Mouse (Mus musculus) ES-E14 (cell line): Measurements from ENCODE around the gene Prx. TPM values are rescaled to one million over a fixed set of nuclear protein-coding genes. Genes with fewer than 3 reads are reported as not detected.

Source experiments
- DNase-seq: peaks from one replicate; pipeline ENCODE4 v3.0.0-alpha.2; 2013; ENCODE audit warnings: low read depth, low spot score
- H3K27ac ChIP-seq: 2 replicates; pipeline ENCODE4 v1.5.1; 2012; ENCODE audit warnings: low read depth, mild to moderate bottlenecking, low read length, moderate library complexity, mixed read lengths; ENCODE audit not compliant: poor library complexity, insufficient read depth, severe bottlenecking
- H3K36me3 ChIP-seq: 2 replicates; pipeline ENCODE4 v1.6.1; 2012; ENCODE audit warnings: mild to moderate bottlenecking, low read length, moderate library complexity, mixed read lengths; ENCODE audit not compliant: control insufficient read depth, poor library complexity, insufficient read depth, severe bottlenecking
- H3K4me1 ChIP-seq, 2 experiments: fragments of 150-350 bp in 1 of 2; sonication (generic) in 1 of 2; 2 replicates each; pipeline ENCODE4 v1.6.1; 2012; ENCODE audit warnings: low read length in 2 of 2, mild to moderate bottlenecking in 1 of 2, mixed read lengths in 1 of 2; ENCODE audit not compliant: control insufficient read depth in 2 of 2, insufficient read depth in 2 of 2, poor library complexity in 1 of 2
- H3K4me3 ChIP-seq, 2 experiments: fragments of 150-350 bp in 1 of 2; sonication (generic) in 1 of 2; 2 replicates each; pipeline ENCODE4 v1.5.1; 2012; ENCODE audit warnings: low read length in 2 of 2, low read depth in 1 of 2, mild to moderate bottlenecking in 1 of 2, mixed read lengths in 1 of 2; ENCODE audit not compliant: insufficient read depth in 1 of 2, poor library complexity in 1 of 2, severe bottlenecking in 1 of 2
- H3K9ac ChIP-seq: 2 replicates; pipeline ENCODE4 v1.6.1; 2012; ENCODE audit warnings: low read depth, mild to moderate bottlenecking, low read length, mixed read lengths; ENCODE audit not compliant: poor library complexity, insufficient read depth, severe bottlenecking
- H3K9me3 ChIP-seq: fragments of 150-350 bp; sonication (generic); 2 replicates; pipeline ENCODE4 v1.6.1; 2012; ENCODE audit warnings: low read depth, mild to moderate bottlenecking, low read length; ENCODE audit not compliant: control insufficient read depth, insufficient read depth
- CHD2 ChIP-seq: IDR thresholded peaks from 2 replicates; pipeline ENCODE4 v1.6.1; 2014; ENCODE audit warnings: mild to moderate bottlenecking, low read depth, low read length, inconsistent platforms
- HCFC1 ChIP-seq: IDR thresholded peaks from 2 replicates; pipeline ENCODE4 v1.6.1; 2012; ENCODE audit warnings: low read length, inconsistent platforms, borderline replicate concordance; ENCODE audit not compliant: insufficient read depth
- MAFK ChIP-seq: IDR thresholded peaks from 2 replicates; pipeline ENCODE4 v1.6.1; 2014; ENCODE audit warnings: mild to moderate bottlenecking, low read depth, low read length, inconsistent platforms; ENCODE audit not compliant: insufficient read depth
- ZC3H11A ChIP-seq: IDR thresholded peaks from 2 replicates; pipeline ENCODE4 v1.6.1; 2012; ENCODE audit warnings: low read depth, mild to moderate bottlenecking, inconsistent platforms, low read length, borderline replicate concordance
- ZNF384 ChIP-seq: IDR thresholded peaks from 2 replicates; pipeline ENCODE4 v1.6.1; 2012; ENCODE audit warnings: low read depth, low read length, inconsistent platforms
- in situ Hi-C, 2 experiments: fragments of 600-800 bp; cut with MboI; formaldehyde crosslinking; loops; one replicate each; pipeline ENCODE4 v1.15.1; 2025; ENCODE audit warnings: low sequenced_read_pairs in 2 of 2, inconsistent platforms in 1 of 2; ENCODE audit not compliant: unreplicated experiment in 2 of 2
- total RNA-seq: library from RNA; depleted of rRNA; stranded (reverse); fragments of 300-350 nt; gene quantifications from 2 replicates; pipeline ENCODE4 v1.2.3, GENCODE M21; 2012

Gene Prx
- total RNA-seq, 1 experiment, result 10.0 TPM

GRCm38 (mm10) chr7:27474490-27474954, 24.6 kb upstream of the Prx start:
- Histone ChIP-seq H3K9ac (peak overlapping the region; percentile 66), H3K36me3 (0 out of 2 replicates have a peak, but pooled peaks cover 4% of the 10 kb centered on the region), H3K9me3 (no peaks in the 10 kb centered on the region), H3K27ac (0 out of 2 replicates have a peak overlapping the region, but pooled peaks have one; percentile 7), H3K4me1 (peaks cover 5 to 10% of the 10 kb centered on the region in 2 experiments; a peak in 2 of 4 replicates), H3K4me3 (peak overlapping the region; percentile 78 to 85)
- DNase-seq, result peak; percentile 99
- in situ Hi-C loops, result no loop called here
- TF ChIP-seq CHD2 (peak; percentile 66), ZNF384 (no peak), MAFK (no peak), HCFC1 (peak; percentile 98), ZC3H11A (no peak)

DNA sequence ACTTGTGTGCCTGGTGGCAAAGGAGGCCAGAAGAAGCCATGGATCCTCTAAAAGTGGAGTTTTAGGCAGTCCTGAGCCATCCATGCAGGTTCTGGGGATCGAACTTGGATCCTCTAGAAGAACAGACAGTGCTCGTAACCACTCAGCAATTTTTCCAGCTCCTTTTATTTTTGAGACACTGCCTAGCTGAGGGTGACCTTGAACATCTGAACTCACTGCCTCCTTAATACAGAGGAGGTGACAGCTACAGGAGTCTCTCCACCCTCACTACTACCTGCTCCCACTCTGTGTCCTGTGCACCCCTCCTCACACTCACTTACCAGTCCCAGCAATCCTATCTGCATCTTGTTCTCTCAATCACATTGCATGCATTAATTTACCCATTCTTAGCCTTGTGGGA, 23.5 kb upstream of the Prx start:
- Histone ChIP-seq H3K4me1 (peaks cover 5 to 10% of the 10 kb centered on the region in 2 experiments; a peak in 2 of 4 replicates), H3K27ac (no peak overlapping the region), H3K9ac (no peak overlapping the region), H3K4me3 (no peak overlapping the region), H3K36me3 (0 out of 2 replicates have a peak, but pooled peaks cover 4% of the 10 kb centered on the region), H3K9me3 (no peaks in the 10 kb centered on the region)
- TF ChIP-seq ZNF384, result no peak
- TF ChIP-seq MAFK, result no peak
- no peak for TF ChIP-seq CHD2
- TF ChIP-seq HCFC1, result no peak
- no peak for TF ChIP-seq ZC3H11A
- in situ Hi-C loops, result no loop called here
- DNase-seq, result no peak

- H3K4me1 ChIP-seq, result peaks cover 5 to 10% of the 10 kb centered on the region in 2 experiments; a peak in 3 of 4 replicates
- peak overlapping the region in 1 of 2 experiments; percentile 9; a peak in 2 of 4 replicates for H3K4me3 ChIP-seq
- H3K36me3 ChIP-seq, result 0 out of 2 replicates have a peak, but pooled peaks cover 4% of the 10 kb centered on the region
- peak overlapping the region; percentile 40; the same call in 1 of the 2 replicates for H3K9ac ChIP-seq
- TF ChIP-seq MAFK, result no peak
- no peak for TF ChIP-seq HCFC1
- TF ChIP-seq ZNF384, result no peak
- TF ChIP-seq ZC3H11A, result no peak
- TF ChIP-seq CHD2, result no peak
- no peak overlapping the region for H3K27ac ChIP-seq
- in situ Hi-C loops, result no loop called here
- no peaks in the 10 kb centered on the region for H3K9me3 ChIP-seq
- no peak for DNase-seq
Measured at GRCm38 (mm10) chr7:27476098-27476635, 23.0 kb upstream of the Prx start.

- in situ Hi-C loops, result no loop called here
- no peak for DNase-seq
- Histone ChIP-seq H3K4me3 (no peak overlapping the region), H3K9ac (no peak overlapping the region), H3K4me1 (peaks cover 5 to 12% of the 10 kb centered on the region in 2 experiments; a peak in 2 of 4 replicates), H3K27ac (no peak overlapping the region), H3K9me3 (no peaks in the 10 kb centered on the region), H3K36me3 (0 out of 2 replicates have a peak, but pooled peaks cover 4% of the 10 kb centered on the region)
- TF ChIP-seq CHD2 (no peak), HCFC1 (no peak), ZC3H11A (no peak), ZNF384 (no peak), MAFK (no peak)
Measured at GRCm38 (mm10) chr7:27478561-27478960, 20.6 kb upstream of the Prx start.
